Mouse (Mus musculus): ENCODE results near the gene Prrc2a. TPM values are rescaled to one million over a fixed set of nuclear protein-coding genes. Genes with fewer than 3 reads are reported as not detected.

Prrc2a gene
- polyA plus RNA-seq, 1 experiment from 2014 or later, result 26.9 TPM

Other genes with a start within 250 kb of the Prrc2a start
- 75.2 TPM for gene Neu1, start 233.6 kb downstream of the Prrc2a start, polyA plus RNA-seq (2017; shearing (Covaris generic))
- 15.6 TPM for gene Hspa1b, start 205.7 kb downstream of the Prrc2a start, polyA plus RNA-seq (2017; shearing (Covaris generic))
- gene Gm20481, start 195.0 kb downstream of the Prrc2a start, polyA plus RNA-seq (2017; shearing (Covaris generic)), result not detected
- gene Hspa1a, start 192.7 kb downstream of the Prrc2a start, polyA plus RNA-seq (2017; shearing (Covaris generic)), result 2.8 TPM
- gene Hspa1l, start 192.2 kb downstream of the Prrc2a start, polyA plus RNA-seq (2017; shearing (Covaris generic)), result not detected
- 81.8 TPM for gene Lsm2, start 183.0 kb downstream of the Prrc2a start, polyA plus RNA-seq (2017; shearing (Covaris generic))
- gene Vars, start 163.9 kb downstream of the Prrc2a start, polyA plus RNA-seq (2017; shearing (Covaris generic)), result 174 TPM
- 0.18 TPM for gene Vwa7, start 148.3 kb downstream of the Prrc2a start, polyA plus RNA-seq (2017; shearing (Covaris generic))
- gene Sapcd1, start 136.9 kb downstream of the Prrc2a start, polyA plus RNA-seq (2017; shearing (Covaris generic)), result 0.81 TPM
- gene Msh5, start 118.2 kb downstream of the Prrc2a start, polyA plus RNA-seq (2017; shearing (Covaris generic)), result 1.2 TPM
- gene Clic1, start 114.9 kb downstream of the Prrc2a start, polyA plus RNA-seq (2017; shearing (Covaris generic)), result 479 TPM
- gene Ddah2, start 105.9 kb downstream of the Prrc2a start, polyA plus RNA-seq (2017; shearing (Covaris generic)), result 1.2 TPM
- not detected for gene Ly6g6c, start 99.5 kb downstream of the Prrc2a start, polyA plus RNA-seq (2017; shearing (Covaris generic))
- gene Mpig6b, start 98.7 kb downstream of the Prrc2a start, polyA plus RNA-seq (2017; shearing (Covaris generic)), result not detected
- not detected for gene Ly6g6e, start 88.0 kb downstream of the Prrc2a start, polyA plus RNA-seq (2017; shearing (Covaris generic))
- gene Ly6g6d, start 86.8 kb downstream of the Prrc2a start, polyA plus RNA-seq (2017; shearing (Covaris generic)), result not detected
- gene Ly6g6f, start 79.3 kb downstream of the Prrc2a start, polyA plus RNA-seq (2017; shearing (Covaris generic)), result not detected
- gene Abhd16a, start 75.6 kb downstream of the Prrc2a start, polyA plus RNA-seq (2017; shearing (Covaris generic)), result 66.3 TPM
- not detected for gene Ly6g5c, start 56.6 kb downstream of the Prrc2a start, polyA plus RNA-seq (2017; shearing (Covaris generic))
- gene Ly6g5b, start 49.5 kb downstream of the Prrc2a start, polyA plus RNA-seq (2017; shearing (Covaris generic)), result 1.1 TPM
- gene Gpank1, start 43.4 kb downstream of the Prrc2a start, polyA plus RNA-seq (2017; shearing (Covaris generic)), result 52.4 TPM
- gene Csnk2b, start 42.8 kb downstream of the Prrc2a start, polyA plus RNA-seq (2017; shearing (Covaris generic)), result 244 TPM
- gene D17H6S53E, start 38.5 kb downstream of the Prrc2a start, polyA plus RNA-seq (2017; shearing (Covaris generic)), result 3.3 TPM
- not detected for gene Apom, start 32.8 kb downstream of the Prrc2a start, polyA plus RNA-seq (2017; shearing (Covaris generic))
- 57.1 TPM for gene Bag6, start 29.7 kb downstream of the Prrc2a start, polyA plus RNA-seq (2017; shearing (Covaris generic))
- gene Aif1, start 11.2 kb upstream of the Prrc2a start, polyA plus RNA-seq (2017; shearing (Covaris generic)), result 2.2 TPM
- 8.7 TPM for gene Lst1, start 23.5 kb upstream of the Prrc2a start, polyA plus RNA-seq (2017; shearing (Covaris generic))
- 2,032 TPM for gene Ltb, start 29.5 kb upstream of the Prrc2a start, polyA plus RNA-seq (2017; shearing (Covaris generic))
- 40.7 TPM for gene Tnf, start 37.1 kb upstream of the Prrc2a start, polyA plus RNA-seq (2017; shearing (Covaris generic))
- 158 TPM for gene Lta, start 40.5 kb upstream of the Prrc2a start, polyA plus RNA-seq (2017; shearing (Covaris generic))
- 1.4 TPM for gene Gm16181, start 55.9 kb upstream of the Prrc2a start, polyA plus RNA-seq (2017; shearing (Covaris generic))
- 5.4 TPM for gene Atp6v1g2, start 68.8 kb upstream of the Prrc2a start, polyA plus RNA-seq (2017; shearing (Covaris generic))
- 22.3 TPM for gene Nfkbil1, start 70.9 kb upstream of the Prrc2a start, polyA plus RNA-seq (2017; shearing (Covaris generic))
- gene Ddx39b, start 76.8 kb upstream of the Prrc2a start, polyA plus RNA-seq (2017; shearing (Covaris generic)), result 249 TPM
- gene H2-D1, start 97.8 kb upstream of the Prrc2a start, polyA plus RNA-seq (2017; shearing (Covaris generic)), result 5,785 TPM
- gene H2-Q1, start 155.5 kb upstream of the Prrc2a start, polyA plus RNA-seq (2017; shearing (Covaris generic)), result 0.17 TPM
- gene H2-Q2, start 177.3 kb upstream of the Prrc2a start, polyA plus RNA-seq (2017; shearing (Covaris generic)), result 12.5 TPM
- 40.5 TPM for gene H2-Q4, start 214.7 kb upstream of the Prrc2a start, polyA plus RNA-seq (2017; shearing (Covaris generic))